Mouse (Mus musculus): Measurements from ENCODE around the gene Tmem94. TPM values are rescaled to one million over a fixed set of nuclear protein-coding genes. Genes with fewer than 3 reads are reported as not detected.
A peak's percentile ranks its signal among the peaks of the same experiment; 100 is the strongest.

Gene Tmem94
- total and polyA plus RNA-seq, 3 experiments, result 70.6 to 165 (median 85.9) TPM

- DNase-seq, result no peak
Observed at GRCm38 (mm10) chr11:115831518-115831917, 66.3 kb downstream of the Tmem94 start.

DNA sequence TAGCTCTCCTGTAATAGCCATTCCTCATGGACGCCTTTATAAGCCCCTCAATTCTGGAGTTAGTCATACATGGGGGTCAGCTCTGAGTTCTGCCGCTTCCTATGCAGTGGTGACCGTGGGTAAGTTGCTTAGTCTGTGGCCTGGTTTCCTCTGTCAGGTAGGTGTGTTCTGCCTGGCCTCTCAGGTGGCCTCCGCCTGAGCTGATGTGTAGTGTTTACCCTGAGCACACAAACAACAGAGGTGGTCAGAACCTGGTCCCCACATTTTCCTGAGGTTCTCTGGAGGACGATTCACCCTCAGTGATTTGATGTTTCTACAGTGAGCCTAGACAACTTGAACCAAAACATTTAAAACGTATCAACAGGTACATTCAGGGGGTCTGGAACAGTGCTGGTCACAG lies 66.8 kb downstream of the Tmem94 start:
- DNase-seq, result no peak

DNA sequence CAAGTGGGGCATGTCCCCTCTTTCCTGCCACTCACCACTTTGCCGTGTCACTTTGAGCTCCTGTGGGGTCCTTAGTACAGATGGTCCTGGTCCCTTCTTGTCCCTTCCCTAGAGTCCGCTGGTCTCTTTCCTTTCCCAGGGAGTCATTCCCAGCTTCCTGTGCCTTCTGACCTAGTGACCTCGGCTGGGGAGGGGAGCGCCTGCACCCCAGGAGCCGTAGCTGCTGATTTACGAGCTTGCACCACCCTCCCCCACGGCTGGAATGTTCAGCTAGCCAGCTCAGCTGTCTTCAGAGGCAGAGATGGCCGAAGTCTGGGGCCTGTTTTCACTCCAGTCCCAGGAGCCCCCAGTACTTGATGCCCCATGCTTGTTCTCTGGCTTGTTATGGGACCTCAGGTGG lies 67.3 kb downstream of the Tmem94 start:
- peak; percentile 63 for DNase-seq

GRCm38 (mm10) chr11:115833021-115833513 lies 67.8 kb downstream of the Tmem94 start:
- no peak for DNase-seq

DNA sequence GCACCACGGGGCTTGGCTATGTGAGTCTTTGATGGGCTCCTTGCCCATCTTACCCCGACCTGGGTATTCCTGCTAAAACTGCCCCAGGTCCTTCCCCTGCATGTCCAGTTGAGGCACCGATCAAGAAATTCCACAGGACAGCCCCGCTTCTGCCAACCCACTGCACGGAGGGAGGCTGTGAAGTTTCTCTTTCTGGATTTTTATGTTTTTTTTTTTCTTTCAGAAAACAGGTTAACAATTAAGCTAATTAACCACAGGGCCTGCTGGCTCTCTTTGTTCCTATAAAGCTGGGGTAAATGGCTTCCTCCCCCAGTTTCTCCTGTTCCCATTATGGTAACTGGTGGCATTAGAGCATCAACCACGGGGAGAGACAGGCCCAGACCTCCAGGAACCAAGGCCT lies 68.8 kb downstream of the Tmem94 start:
- DNase-seq, result no peak

DNA sequence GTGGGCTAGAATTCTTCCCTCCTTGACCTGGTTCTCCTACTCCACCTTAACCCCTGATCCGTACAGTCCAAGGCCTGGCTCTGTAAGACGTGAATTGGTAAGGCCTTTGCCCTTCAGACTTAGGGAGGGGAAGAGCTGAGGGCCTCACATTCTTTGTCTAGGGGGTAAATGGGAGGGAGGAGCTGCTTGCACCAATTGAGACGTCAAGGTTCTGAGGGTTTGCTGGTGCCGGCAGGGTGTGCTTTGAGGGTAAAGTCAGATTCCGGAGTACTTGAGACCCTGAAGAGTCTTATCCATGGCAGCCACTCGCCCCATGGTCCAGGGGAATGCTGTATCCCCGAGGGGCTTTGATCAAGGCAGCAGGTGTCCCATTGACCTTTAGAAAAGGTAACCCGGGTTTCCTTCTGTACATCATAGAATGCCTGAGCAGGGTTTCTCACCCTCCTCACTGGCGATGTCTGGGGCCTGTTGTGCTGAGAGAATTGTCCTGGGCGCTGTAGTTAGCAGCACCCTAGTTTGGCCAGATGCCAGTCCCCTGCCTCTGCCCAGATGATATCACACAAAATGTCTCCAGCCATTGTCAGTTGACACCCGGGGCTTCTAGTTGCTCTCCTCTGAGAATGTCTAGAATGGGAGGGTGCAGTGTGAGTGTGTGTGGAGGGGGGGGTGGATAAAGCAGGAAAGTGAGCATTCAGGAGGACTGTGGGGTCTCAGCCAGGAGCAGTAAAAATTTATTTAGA lies 71.6 kb downstream of the Tmem94 start:
- no peak for DNase-seq

- no peak for DNase-seq
Observed at GRCm38 (mm10) chr11:115837606-115838345, 72.5 kb downstream of the Tmem94 start.

- no peak for DNase-seq
Observed at GRCm38 (mm10) chr11:115838895-115839311, 73.7 kb downstream of the Tmem94 start.

- DNase-seq, result no peak
Observed at GRCm38 (mm10) chr11:115839732-115840131, 74.5 kb downstream of the Tmem94 start.

DNA sequence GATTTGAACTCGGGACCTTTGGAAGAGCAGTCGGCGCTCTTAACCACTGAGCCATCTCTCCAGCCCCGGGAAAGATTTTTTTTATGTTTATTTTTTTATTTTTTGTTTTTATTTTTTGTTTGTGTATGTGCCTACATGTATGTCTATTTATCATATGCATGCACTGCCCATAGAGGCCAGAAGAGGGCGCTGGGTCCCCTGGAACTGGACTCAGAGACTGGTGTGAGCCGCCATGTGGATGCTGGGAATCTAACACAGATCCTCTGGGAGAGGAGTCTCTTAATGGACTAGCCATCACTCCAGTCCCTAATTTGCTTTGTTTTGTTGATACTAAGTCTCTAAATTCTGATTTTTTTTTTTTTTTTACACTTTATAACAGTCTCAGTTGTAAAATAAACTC lies 75.8 kb downstream of the Tmem94 start:
- no peak for DNase-seq

- peak; percentile 37 for DNase-seq
Observed at GRCm38 (mm10) chr11:115841961-115842550, 76.8 kb downstream of the Tmem94 start.

DNA sequence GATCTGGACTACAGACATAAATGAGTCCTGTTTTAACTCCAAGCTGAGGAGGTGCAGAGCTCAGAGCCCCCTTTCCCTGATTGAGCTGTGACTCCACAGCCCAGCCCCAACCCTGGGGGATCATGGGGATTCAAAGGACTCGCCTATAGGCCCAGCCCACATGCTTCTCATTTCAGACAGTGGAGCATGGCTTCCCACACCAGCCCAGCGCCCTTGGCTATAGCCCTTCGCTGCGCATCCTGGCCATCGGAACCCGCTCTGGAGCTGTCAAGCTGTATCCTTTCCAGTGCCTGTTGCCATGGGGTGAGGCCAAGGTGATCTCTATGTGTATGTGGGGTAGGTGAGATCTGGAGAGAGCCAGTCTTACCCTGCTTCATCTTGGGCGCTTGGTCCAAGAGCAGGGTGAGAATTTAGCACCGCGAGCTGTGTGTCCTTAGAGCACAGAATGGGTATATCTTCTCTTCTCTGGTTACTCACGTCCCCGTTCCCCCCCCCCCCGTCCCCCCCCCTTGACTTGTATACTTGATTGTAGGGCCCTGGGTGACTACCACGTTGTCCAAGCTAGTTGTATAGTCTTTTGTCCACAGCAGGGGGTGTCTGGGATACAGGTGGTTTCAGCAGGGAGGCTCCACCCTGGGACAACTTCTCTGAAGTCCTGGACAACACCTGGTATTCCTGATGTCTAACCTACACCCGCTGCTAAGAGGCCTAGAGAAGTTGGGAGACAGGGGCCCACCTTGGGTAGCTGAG lies 78.1 kb downstream of the Tmem94 start:
- DNase-seq, result no peak

GRCm38 (mm10) chr11:115843891-115844239 lies 78.6 kb downstream of the Tmem94 start:
- DNase-seq, result no peak

GRCm38 (mm10) chr11:115844240-115844639 lies 79.0 kb downstream of the Tmem94 start:
- no peak for DNase-seq

GRCm38 (mm10) chr11:115845819-115846218 lies 80.6 kb downstream of the Tmem94 start:
- no peak for DNase-seq

Small RNA genes within 50 kb of the gene (microRNA-seq; reads per million reads assigned to microRNA genes)
- gene Mir5621, result 0.44 to 0.83 reads per million in 2 experiments

Other genes starting within 250 kb of the Tmem94 start
- gene Sumo2, start 229.2 kb upstream of the Tmem94 start, total RNA-seq (2021), result 100 to 1,000 TPM; 241 to 251 TPM
- gene Sumo2, start 229.2 kb upstream of the Tmem94 start, polyA plus RNA-seq (2012; rRNA removed), result 15.9 and 18.9 TPM in 2 replicates
- gene Nup85, start 201.0 kb upstream of the Tmem94 start, total RNA-seq (2021), result 10 to 100 TPM; 32.5 to 46.0 TPM
- 24.7 and 28.9 TPM in 2 replicates for gene Nup85, start 201.0 kb upstream of the Tmem94 start, polyA plus RNA-seq (2012; rRNA removed)
- gene Mrps7, start 161.5 kb upstream of the Tmem94 start, total RNA-seq (2021), result 100 to 1,000 TPM in 1 of 2 experiments, 10 to 100 TPM in 1; 99.9 to 121 TPM
- gene Mrps7, start 161.5 kb upstream of the Tmem94 start, polyA plus RNA-seq (2012; rRNA removed), result 31.8 and 33.5 TPM in 2 replicates
- gene Gga3, start 161.4 kb upstream of the Tmem94 start, total RNA-seq (2021), result 10 to 100 TPM; 21.8 to 38.7 TPM
- gene Gga3, start 161.4 kb upstream of the Tmem94 start, polyA plus RNA-seq (2012; rRNA removed), result 22.6 and 38.9 TPM in 2 replicates
- gene Mif4gd, start 152.5 kb upstream of the Tmem94 start, total RNA-seq (2021), result 100 to 1,000 TPM in 1 of 2 experiments, 10 to 100 TPM in 1; 92.5 to 170 TPM
- gene Mif4gd, start 152.5 kb upstream of the Tmem94 start, polyA plus RNA-seq (2012; rRNA removed), result 182 and 243 TPM in 2 replicates
- gene Slc25a19, start 137.1 kb upstream of the Tmem94 start, total RNA-seq (2021), result 100 to 1,000 TPM; 117 to 132 TPM
- gene Slc25a19, start 137.1 kb upstream of the Tmem94 start, polyA plus RNA-seq (2012; rRNA removed), result 156 and 170 TPM in 2 replicates
- gene Grb2, start 56.8 kb upstream of the Tmem94 start, total RNA-seq (2021), result 100 to 1,000 TPM; 136 to 162 TPM
- 41.2 and 50.8 TPM in 2 replicates for gene Grb2, start 56.8 kb upstream of the Tmem94 start, polyA plus RNA-seq (2012; rRNA removed)
- 10 to 100 TPM; 53.7 to 64.2 TPM for gene Caskin2, start 48.2 kb downstream of the Tmem94 start, total RNA-seq (2021)
- 110 and 114 TPM in 2 replicates for gene Caskin2, start 48.2 kb downstream of the Tmem94 start, polyA plus RNA-seq (2012; rRNA removed)
- 10 to 100 TPM; 15.8 to 20.7 TPM for gene Tsen54, start 49.3 kb downstream of the Tmem94 start, total RNA-seq (2021)
- gene Tsen54, start 49.3 kb downstream of the Tmem94 start, polyA plus RNA-seq (2012; rRNA removed), result 43.9 and 61.6 TPM in 2 replicates
- gene Llgl2, start 58.6 kb downstream of the Tmem94 start, total RNA-seq (2021), result 10 to 100 TPM in 1 of 2 experiments, 1 to 10 TPM in 1; 7.6 to 13.1 TPM
- 24.4 and 29.5 TPM in 2 replicates for gene Llgl2, start 58.6 kb downstream of the Tmem94 start, polyA plus RNA-seq (2012; rRNA removed)
- gene Myo15b, start 93.0 kb downstream of the Tmem94 start, total RNA-seq (2021), result under 1 TPM in 1 of 2 experiments, not detected in 1; 0.35 TPM
- gene Myo15b, start 93.0 kb downstream of the Tmem94 start, polyA plus RNA-seq (2012; rRNA removed), result 0.13 and 0.47 TPM in 2 replicates
- 1 to 10 TPM in 1 of 2 experiments, under 1 TPM in 1; 0.58 to 1.3 TPM for gene Smim5, start 134.5 kb downstream of the Tmem94 start, total RNA-seq (2021)
- 0.86 and 0.99 TPM in 2 replicates for gene Smim5, start 134.5 kb downstream of the Tmem94 start, polyA plus RNA-seq (2012; rRNA removed)
- gene Smim6, start 146.6 kb downstream of the Tmem94 start, total RNA-seq (2021), result not detected
- gene Smim6, start 146.6 kb downstream of the Tmem94 start, polyA plus RNA-seq (2012; rRNA removed), result not detected in 2 replicates
- gene Sap30bp, start 167.8 kb downstream of the Tmem94 start, total RNA-seq (2021), result 10 to 100 TPM; 31.8 to 44.5 TPM
- gene Sap30bp, start 167.8 kb downstream of the Tmem94 start, polyA plus RNA-seq (2012; rRNA removed), result 31.4 and 33.8 TPM in 2 replicates
- 10 to 100 TPM; 20.8 to 28.3 TPM for gene Recql5, start 168.0 kb downstream of the Tmem94 start, total RNA-seq (2021)
- 22.4 and 25.4 TPM in 2 replicates for gene Recql5, start 168.0 kb downstream of the Tmem94 start, polyA plus RNA-seq (2012; rRNA removed)
- 1 to 10 TPM; 2.1 to 4.3 TPM for gene Itgb4, start 209.3 kb downstream of the Tmem94 start, total RNA-seq (2021)
- gene Itgb4, start 209.3 kb downstream of the Tmem94 start, polyA plus RNA-seq (2012; rRNA removed), result 3.9 and 4.8 TPM in 2 replicates
- 10 to 100 TPM; 30.6 to 45.6 TPM for gene Galk1, start 247.3 kb downstream of the Tmem94 start, total RNA-seq (2021)
- 68.6 and 71.3 TPM in 2 replicates for gene Galk1, start 247.3 kb downstream of the Tmem94 start, polyA plus RNA-seq (2012; rRNA removed)

Data from adrenal gland, adult 2 months (tissue).